8 mouse cellular contexts compared by ENCODE assay signal in the genomic region with DNA sequence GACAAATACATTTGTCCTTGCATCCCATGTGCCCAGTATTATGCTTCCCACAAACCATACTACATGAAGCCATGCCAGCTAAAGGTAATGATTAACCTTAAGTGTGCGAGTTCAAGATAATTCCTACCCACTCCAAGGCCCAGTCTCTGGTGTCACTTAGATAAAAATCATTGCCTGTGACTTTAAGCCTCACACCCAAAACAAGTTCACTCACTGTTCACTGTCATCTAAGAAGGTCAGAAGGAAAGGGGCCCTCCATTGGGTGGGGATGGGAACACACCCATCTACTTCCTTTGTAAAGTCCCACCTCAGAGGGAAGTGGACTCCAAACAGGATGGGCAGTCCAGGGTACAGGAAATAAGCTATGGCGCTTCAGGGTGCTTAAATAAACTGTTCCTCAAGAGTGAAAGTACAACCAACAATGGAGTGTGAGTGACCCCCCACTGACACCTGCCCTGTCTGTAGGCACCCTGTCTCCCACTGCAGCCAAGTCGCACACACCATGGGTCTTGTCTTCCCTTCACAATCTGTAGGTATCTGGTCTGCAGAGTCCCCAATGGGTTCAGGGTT.
A peak's percentile ranks its signal among the peaks of the same experiment; 100 is the strongest.
DNase-seq lines count a peak whose midpoint lies in the region; ATAC-seq lines count a peak whose summit lies in the region.

No protein-coding gene starts in this region.

- peak; percentile 15 for DNase-seq in kidney, postnatal 10 days
- no peak for DNase-seq in urinary bladder, adult 2 months (ENCODE audit: low spot score)
- no peak for DNase-seq in cerebellum, postnatal 4 days (ENCODE audit: low spot score in 2 of 2)

- no peak for ATAC-seq in megakaryocyte, adult 5-6 weeks (ENCODE audit: poor library complexity, severe bottlenecking)
- ATAC-seq in heart, embryonic 13.5 days (ENCODE audit: extremely low read depth, insufficient number of reproducible peaks, low FRiP score, low TSS enrichment) = no peak
- ATAC-seq in stomach, embryonic 15.5 days (ENCODE audit: insufficient read depth, low FRiP score, low read depth) = peak; percentile 92
- ATAC-seq in megakaryocyte progenitor cell, adult 5-6 weeks (replicated peaks; ENCODE audit: poor library complexity) = no peak

- H3K4me3 ChIP-seq in megakaryocyte, embryonic 14.5 days (replicated peaks) = peak overlapping the region; percentile 51
- H3K4me3 ChIP-seq in heart, embryonic 13.5 days = no peak overlapping the region
- no peak overlapping the region for H3K4me3 ChIP-seq in stomach, embryonic 15.5 days (replicated peaks)

- no peak overlapping the region for H3K4me2 ChIP-seq in heart, embryonic 13.5 days
- H3K4me2 ChIP-seq in stomach, embryonic 15.5 days = no peak overlapping the region

- no peaks in the 10 kb centered on the region for H3K36me3 ChIP-seq in megakaryocyte, embryonic 14.5 days (replicated peaks; ENCODE audit: low read length)
- no peaks in the 10 kb centered on the region for H3K36me3 ChIP-seq in heart, embryonic 13.5 days
- no peaks in the 10 kb centered on the region for H3K36me3 ChIP-seq in stomach, embryonic 15.5 days

- no peak overlapping the region for H3K9ac ChIP-seq in heart, embryonic 13.5 days
- H3K9ac ChIP-seq in stomach, embryonic 15.5 days = no peak overlapping the region

- peaks cover 3% of the 10 kb centered on the region for H3K27me3 ChIP-seq in megakaryocyte, embryonic 14.5 days (replicated peaks)
- H3K27me3 ChIP-seq in heart, embryonic 13.5 days (replicated peaks) = no peaks in the 10 kb centered on the region
- no peaks in the 10 kb centered on the region for H3K27me3 ChIP-seq in stomach, embryonic 15.5 days (replicated peaks)

- WGBS in heart, embryonic 13.5 days = 65% methylated on average over 3 of the region's 3 CpGs
- 54% methylated on average over 3 of the region's 3 CpGs for WGBS in stomach, embryonic 15.5 days

- H3K27ac ChIP-seq in heart, embryonic 13.5 days (replicated peaks) = peak overlapping the region; percentile 45; the same call in 1 of the 2 replicates
- H3K27ac ChIP-seq in stomach, embryonic 15.5 days = peak overlapping the region; percentile 52; the same call in 1 of the 2 replicates

- peaks cover 4% of the 10 kb centered on the region; the same call in 1 of the 2 replicates for H3K4me1 ChIP-seq in megakaryocyte, embryonic 14.5 days
- peaks cover 17% of the 10 kb centered on the region for H3K4me1 ChIP-seq in heart, embryonic 13.5 days
- H3K4me1 ChIP-seq in stomach, embryonic 15.5 days = peaks cover 15% of the 10 kb centered on the region

- 0 out of 2 replicates have a peak, but pooled peaks cover 3% of the 10 kb centered on the region for H3K9me3 ChIP-seq in megakaryocyte, embryonic 14.5 days
- 0 out of 2 replicates have a peak, but pooled peaks cover 5% of the 10 kb centered on the region for H3K9me3 ChIP-seq in heart, embryonic 13.5 days
- H3K9me3 ChIP-seq in stomach, embryonic 15.5 days = no peaks in the 10 kb centered on the region
